Mouse (Mus musculus): ENCODE measurements at regions not wholly inside any gene's neighbourhood (a gene's known extent, or its start where the extent isn't known, plus 50 kb on each side); places are given as distances from the start of the nearest gene placed in this dataset.
"Not testable (repeated sequence)": the region's sequence is repeated elsewhere in the genome, so short reads cannot be mapped to it uniquely, and the experiment has no call there.

DNA sequence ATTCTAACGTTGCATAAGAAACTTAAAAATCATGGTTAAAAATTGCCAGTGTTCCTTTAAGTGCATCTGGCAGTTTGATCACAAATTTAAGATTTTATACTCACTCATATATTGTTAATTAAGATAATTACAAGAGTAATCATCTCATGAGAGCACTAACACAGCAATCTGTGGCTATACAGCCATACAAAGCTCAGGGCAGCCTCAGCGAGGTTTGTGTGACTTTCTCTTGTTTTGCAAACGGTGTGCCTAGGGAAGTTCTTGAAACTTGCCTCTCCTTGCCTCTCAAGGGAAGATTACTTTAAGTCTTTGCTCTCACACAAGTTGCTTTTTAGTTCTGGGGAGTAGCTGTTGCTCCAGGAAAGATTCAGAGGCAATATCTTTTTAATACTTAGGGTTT, 58.1 kb upstream of the Slc1a4 start:
- ATAC-seq: no peak
- no peak overlapping the region for H3K27ac ChIP-seq (ENCODE audit: low read length)
- no peaks in the 10 kb centered on the region for H3K36me3 ChIP-seq (ENCODE audit: control insufficient read depth, insufficient read depth)
- H3K9ac ChIP-seq (replicated peaks; ENCODE audit: low read depth, low read length): no peak overlapping the region
- no peak overlapping the region for H3K4me2 ChIP-seq (ENCODE audit: low read length)
- H3K27me3 ChIP-seq (replicated peaks; ENCODE audit: control insufficient read depth, insufficient read depth, low read length): no peaks in the 10 kb centered on the region
- H3K9me3 ChIP-seq (ENCODE audit: control insufficient read depth, low read length): no peaks in the 10 kb centered on the region; the same call in 1 of the 2 replicates
- no peaks in the 10 kb centered on the region for H3K4me1 ChIP-seq (replicated peaks; ENCODE audit: control insufficient read depth, insufficient read depth, low read length)
- 89% methylated on average over 3 of the region's 3 CpGs for WGBS
- H3K4me3 ChIP-seq (replicated peaks; ENCODE audit: low read length): no peak overlapping the region

DNA sequence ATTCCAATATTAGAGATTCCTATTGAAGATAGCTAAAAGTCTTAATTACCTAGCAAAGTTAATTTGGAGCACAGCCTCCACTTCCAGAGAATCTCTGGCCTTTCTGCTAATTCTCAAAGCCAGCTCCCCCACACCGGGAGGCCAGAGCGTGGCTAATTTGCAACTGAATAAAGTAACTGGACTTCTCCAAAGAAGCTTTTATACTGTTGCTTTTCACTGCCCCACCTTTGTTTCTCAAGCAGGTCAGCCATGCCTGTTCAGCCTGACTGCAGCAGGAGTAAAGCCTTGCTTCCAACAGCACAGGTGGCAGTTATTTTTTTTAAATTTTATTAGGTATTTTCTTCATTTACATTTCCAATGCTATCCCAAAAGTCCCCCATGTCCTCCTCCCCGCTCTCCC, 60.8 kb upstream of the Slc1a4 start:
- H3K27ac ChIP-seq (ENCODE audit: low read length); H3K9ac ChIP-seq (replicated peaks; ENCODE audit: low read depth, low read length); H3K4me3 ChIP-seq (replicated peaks; ENCODE audit: low read length); H3K9me3 ChIP-seq (ENCODE audit: control insufficient read depth, low read length); ATAC-seq; H3K4me2 ChIP-seq (ENCODE audit: low read length); H3K27me3 ChIP-seq (replicated peaks; ENCODE audit: control insufficient read depth, insufficient read depth, low read length); H3K36me3 ChIP-seq (ENCODE audit: control insufficient read depth, insufficient read depth): not testable (repeated sequence)
- peaks cover 10% of the 10 kb centered on the region; the same call in 1 of the 2 replicates for H3K4me1 ChIP-seq (replicated peaks; ENCODE audit: control insufficient read depth, insufficient read depth, low read length)
- 49% methylated on average over 3 of the region's 3 CpGs for whole genome bisulfite sequencing

DNA sequence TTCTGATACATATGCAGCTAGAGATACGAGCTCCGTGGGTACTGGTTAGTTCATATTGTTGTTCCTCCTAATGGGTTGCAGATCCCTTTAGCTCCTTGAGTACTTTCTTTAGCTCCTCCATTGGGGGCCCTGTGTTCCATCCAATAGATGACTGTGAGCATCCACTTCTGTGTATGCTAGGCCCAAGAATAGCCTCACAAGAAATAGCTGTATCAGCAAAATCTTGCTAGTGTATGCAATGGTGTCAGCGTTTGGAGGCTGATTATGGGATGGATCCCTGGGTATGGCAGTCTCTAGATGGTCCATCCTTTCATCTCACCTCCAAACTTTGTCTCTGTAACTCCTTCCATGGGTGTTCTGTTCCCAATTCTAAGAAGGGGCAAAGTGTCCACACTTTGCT, 61.3 kb upstream of the Slc1a4 start:
- peaks cover 10% of the 10 kb centered on the region; the same call in 1 of the 2 replicates for H3K4me1 ChIP-seq (replicated peaks; ENCODE audit: control insufficient read depth, insufficient read depth, low read length)
- not testable (repeated sequence) for ATAC-seq; H3K27me3 ChIP-seq (replicated peaks; ENCODE audit: control insufficient read depth, insufficient read depth, low read length); H3K9me3 ChIP-seq (ENCODE audit: control insufficient read depth, low read length); H3K4me2 ChIP-seq (ENCODE audit: low read length); H3K9ac ChIP-seq (replicated peaks; ENCODE audit: low read depth, low read length); H3K27ac ChIP-seq (ENCODE audit: low read length); H3K36me3 ChIP-seq (ENCODE audit: control insufficient read depth, insufficient read depth); H3K4me3 ChIP-seq (replicated peaks; ENCODE audit: low read length)
- WGBS: 94% methylated on average over 3 of the region's 3 CpGs

GRCm38 (mm10) chr11:20395848-20396203, 63.3 kb upstream of the Slc1a4 start:
- WGBS: 81% methylated on average over 7 of the region's 7 CpGs

DNA sequence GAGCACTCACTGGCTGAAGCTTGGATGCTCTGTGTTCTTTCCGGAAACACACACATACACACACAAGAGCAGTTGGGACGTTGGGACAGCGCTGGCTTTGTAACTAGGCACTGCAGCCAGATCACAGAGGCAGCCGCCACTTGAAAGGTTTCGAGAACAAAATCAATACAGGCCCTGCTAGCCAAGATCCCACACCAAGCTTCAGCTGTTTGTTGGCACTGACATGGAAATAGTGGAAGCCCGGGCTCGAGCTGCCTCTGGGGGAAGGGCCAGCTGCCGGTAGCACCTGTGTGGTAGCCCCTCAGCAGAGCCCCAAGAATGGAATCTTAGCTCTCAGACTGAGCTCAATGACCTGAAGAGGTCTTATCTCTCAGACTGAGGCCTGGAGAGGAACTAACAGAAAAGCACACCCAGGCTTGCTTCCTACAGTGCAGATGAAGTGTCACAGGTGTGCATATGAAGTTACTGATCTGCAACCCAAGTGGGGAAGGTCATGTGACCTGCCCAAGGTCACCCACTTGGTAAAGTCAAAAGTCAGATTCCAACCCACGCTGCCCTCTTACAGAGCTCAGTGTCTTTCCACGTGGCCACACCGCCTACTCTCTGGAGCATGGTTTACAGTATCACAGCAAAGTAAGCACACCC, 63.8 kb upstream of the Slc1a4 start:
- ATAC-seq: peak; percentile 67
- Histone ChIP-seq H3K4me2 (ENCODE audit: low read length) (no peak overlapping the region), H3K36me3 (ENCODE audit: control insufficient read depth, insufficient read depth) (no peaks in the 10 kb centered on the region), H3K4me3 (replicated peaks; ENCODE audit: low read length) (no peak overlapping the region), H3K9ac (replicated peaks; ENCODE audit: low read depth, low read length) (no peak overlapping the region), H3K27ac (ENCODE audit: low read length) (no peak overlapping the region), H3K9me3 (ENCODE audit: control insufficient read depth, low read length) (no peaks in the 10 kb centered on the region; the same call in 1 of the 2 replicates), H3K4me1 (replicated peaks; ENCODE audit: control insufficient read depth, insufficient read depth, low read length) (peaks cover 17% of the 10 kb centered on the region), H3K27me3 (replicated peaks; ENCODE audit: control insufficient read depth, insufficient read depth, low read length) (no peaks in the 10 kb centered on the region)
- 62% methylated on average over 11 of the region's 11 CpGs for WGBS

More at GRCm38 (mm10) chr11:20395848-20396203, 63.3 kb upstream of the Slc1a4 start:
- H3K27me3 ChIP-seq (replicated peaks; ENCODE audit: control insufficient read depth, insufficient read depth, low read length): no peaks in the 10 kb centered on the region
- H3K4me1 ChIP-seq (replicated peaks; ENCODE audit: control insufficient read depth, insufficient read depth, low read length): peaks cover 17% of the 10 kb centered on the region
- no peak overlapping the region for H3K4me2 ChIP-seq (ENCODE audit: low read length)
- H3K9me3 ChIP-seq (ENCODE audit: control insufficient read depth, low read length): no peaks in the 10 kb centered on the region; the same call in 1 of the 2 replicates
- no peaks in the 10 kb centered on the region for H3K36me3 ChIP-seq (ENCODE audit: control insufficient read depth, insufficient read depth)
- H3K4me3 ChIP-seq (replicated peaks; ENCODE audit: low read length): no peak overlapping the region
- ATAC-seq: no peak
- no peak overlapping the region for H3K9ac ChIP-seq (replicated peaks; ENCODE audit: low read depth, low read length)
- no peak overlapping the region for H3K27ac ChIP-seq (ENCODE audit: low read length)

DNA sequence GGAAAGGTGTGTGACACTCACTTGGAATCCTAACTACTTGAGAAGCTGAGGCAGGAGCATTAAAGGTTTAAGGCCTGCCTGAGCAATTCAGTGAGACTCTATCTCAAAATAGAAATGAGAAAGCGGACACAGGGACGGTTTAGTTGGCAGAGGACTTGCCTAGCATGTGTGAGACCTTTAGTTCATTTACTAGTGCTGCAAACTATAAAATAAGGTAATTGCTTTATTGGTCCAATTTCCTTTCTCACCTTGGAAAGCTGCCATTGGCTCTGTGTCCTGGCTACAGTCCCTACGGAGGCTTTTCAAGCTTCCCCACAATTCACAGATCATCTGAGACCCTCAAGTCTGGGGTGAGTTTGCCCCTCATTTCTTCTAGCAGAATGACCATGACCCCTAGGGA, 64.4 kb upstream of the Slc1a4 start:
- Histone ChIP-seq H3K9ac (replicated peaks; ENCODE audit: low read depth, low read length) (no peak overlapping the region), H3K4me1 (replicated peaks; ENCODE audit: control insufficient read depth, insufficient read depth, low read length) (peaks cover 17% of the 10 kb centered on the region), H3K27me3 (replicated peaks; ENCODE audit: control insufficient read depth, insufficient read depth, low read length) (no peaks in the 10 kb centered on the region), H3K9me3 (ENCODE audit: control insufficient read depth, low read length) (no peaks in the 10 kb centered on the region), H3K36me3 (ENCODE audit: control insufficient read depth, insufficient read depth) (no peaks in the 10 kb centered on the region), H3K4me2 (ENCODE audit: low read length) (no peak overlapping the region), H3K4me3 (replicated peaks; ENCODE audit: low read length) (no peak overlapping the region), H3K27ac (ENCODE audit: low read length) (no peak overlapping the region)
- ATAC-seq: no peak
- WGBS: 51% methylated on average over 3 of the region's 3 CpGs

- Histone ChIP-seq H3K27me3 (replicated peaks; ENCODE audit: control insufficient read depth, insufficient read depth, low read length) (no peaks in the 10 kb centered on the region), H3K9me3 (ENCODE audit: control insufficient read depth, low read length) (no peaks in the 10 kb centered on the region), H3K27ac (ENCODE audit: low read length) (no peak overlapping the region), H3K9ac (replicated peaks; ENCODE audit: low read depth, low read length) (peak overlapping the region; percentile 20), H3K36me3 (ENCODE audit: control insufficient read depth, insufficient read depth) (no peaks in the 10 kb centered on the region), H3K4me1 (replicated peaks; ENCODE audit: control insufficient read depth, insufficient read depth, low read length) (peaks cover 17% of the 10 kb centered on the region), H3K4me2 (ENCODE audit: low read length) (peak overlapping the region; percentile 51), H3K4me3 (replicated peaks; ENCODE audit: low read length) (peak overlapping the region; percentile 38)
- peak; percentile 91 for ATAC-seq
- WGBS: 4% methylated on average over 32 of the region's 32 CpGs
Observed at GRCm38 (mm10) chr11:20400302-20401234, 68.1 kb upstream of the Slc1a4 start.

GRCm38 (mm10) chr11:20403456-20403855, 70.9 kb upstream of the Slc1a4 start:
- Histone ChIP-seq H3K4me1 (replicated peaks; ENCODE audit: control insufficient read depth, insufficient read depth, low read length) (peaks cover 7% of the 10 kb centered on the region), H3K27me3 (replicated peaks; ENCODE audit: control insufficient read depth, insufficient read depth, low read length) (no peaks in the 10 kb centered on the region), H3K9me3 (ENCODE audit: control insufficient read depth, low read length) (no peaks in the 10 kb centered on the region), H3K27ac (ENCODE audit: low read length) (no peak overlapping the region), H3K4me2 (ENCODE audit: low read length) (no peak overlapping the region), H3K9ac (replicated peaks; ENCODE audit: low read depth, low read length) (no peak overlapping the region), H3K36me3 (ENCODE audit: control insufficient read depth, insufficient read depth) (no peaks in the 10 kb centered on the region), H3K4me3 (replicated peaks; ENCODE audit: low read length) (no peak overlapping the region)
- no peak for ATAC-seq
- WGBS: 61% methylated on average over 3 of the region's 3 CpGs

DNA sequence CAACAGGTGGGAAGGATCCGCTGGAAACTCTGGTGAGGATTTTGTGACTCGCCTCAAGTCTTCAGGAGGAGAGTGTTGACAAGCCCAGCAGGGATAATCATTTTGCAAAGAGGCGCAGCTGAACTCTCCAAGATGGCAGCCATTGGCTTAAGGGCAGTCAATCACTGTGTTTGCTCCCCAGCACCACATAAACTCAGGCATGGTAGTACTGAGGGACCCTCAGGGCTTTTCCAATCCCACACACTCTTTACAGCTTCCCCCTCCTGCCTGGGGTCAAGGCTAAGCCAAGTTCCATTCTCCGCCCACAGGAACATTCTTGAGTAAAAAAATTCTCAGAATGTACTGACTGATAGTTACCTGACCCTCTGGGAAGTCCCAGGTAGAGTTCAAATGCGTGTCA, 72.0 kb upstream of the Slc1a4 start:
- 86% methylated on average over 5 of the region's 5 CpGs for WGBS
- no peaks in the 10 kb centered on the region for H3K9me3 ChIP-seq (ENCODE audit: control insufficient read depth, low read length)
- no peak overlapping the region for H3K27ac ChIP-seq (ENCODE audit: low read length)
- H3K9ac ChIP-seq (replicated peaks; ENCODE audit: low read depth, low read length): no peak overlapping the region
- no peak overlapping the region for H3K4me3 ChIP-seq (replicated peaks; ENCODE audit: low read length)
- no peaks in the 10 kb centered on the region for H3K27me3 ChIP-seq (replicated peaks; ENCODE audit: control insufficient read depth, insufficient read depth, low read length)
- peaks cover 7% of the 10 kb centered on the region for H3K4me1 ChIP-seq (replicated peaks; ENCODE audit: control insufficient read depth, insufficient read depth, low read length)
- no peak overlapping the region for H3K4me2 ChIP-seq (ENCODE audit: low read length)
- no peak for ATAC-seq
- no peaks in the 10 kb centered on the region for H3K36me3 ChIP-seq (ENCODE audit: control insufficient read depth, insufficient read depth)
